Mouse (Mus musculus): ENCODE results near the gene Sh3tc1.

DNA sequence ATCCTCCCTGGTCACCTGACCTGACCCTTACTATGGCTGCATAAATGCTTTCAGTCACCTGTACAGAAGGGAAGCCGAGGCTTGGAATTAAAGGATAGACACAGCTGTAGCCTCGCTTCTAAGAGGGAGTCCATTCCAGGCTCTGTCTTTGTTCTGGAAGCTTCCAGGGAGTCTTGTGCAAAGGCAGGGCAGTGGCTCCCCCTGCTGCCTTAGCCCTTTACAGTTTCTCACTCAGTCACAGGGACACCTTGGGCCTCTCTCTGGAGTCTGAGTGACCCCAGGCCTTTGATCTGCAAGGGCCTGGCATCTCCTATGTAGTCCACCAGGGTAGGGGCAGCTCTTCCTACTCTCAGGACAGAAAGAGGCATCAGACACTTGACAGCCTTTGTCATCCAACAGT, 58.8 kb downstream of the Sh3tc1 start:
- peak; percentile 64; the same call in 1 of the 2 replicates for TF ChIP-seq CTCF (IDR thresholded peaks at IDR 0.05; ENCODE audit: borderline replicate concordance, insufficient read depth, low read length)
- TF ChIP-seq POLR2A (IDR thresholded peaks at IDR 0.05; ENCODE audit: low read depth, low read length): no peak
